Mouse (Mus musculus): ENCODE measurements around the gene Tmem50a.

Tmem50a gene

DNA sequence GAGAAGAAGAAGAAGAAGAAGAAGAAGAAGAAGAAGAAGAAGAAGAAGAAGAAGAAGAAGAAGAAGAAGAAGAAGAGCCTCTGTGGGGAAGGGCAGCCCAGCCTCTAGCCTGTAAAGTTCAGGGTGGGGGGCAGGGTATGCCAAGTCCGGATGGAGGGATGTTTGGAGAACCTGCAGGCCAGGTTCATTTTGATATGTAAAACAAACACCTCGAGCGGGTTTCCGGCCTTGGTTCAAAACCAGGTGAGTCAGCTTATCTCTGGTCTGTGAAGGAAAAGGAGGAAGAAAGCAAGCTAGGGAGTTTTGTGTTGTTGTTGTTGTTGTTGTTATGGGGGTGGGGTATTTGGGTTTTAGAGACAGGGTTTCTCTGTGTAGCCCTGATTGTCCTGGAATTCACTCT, 43.3 kb downstream of the Tmem50a start:
- no peak for DNase-seq

DNA sequence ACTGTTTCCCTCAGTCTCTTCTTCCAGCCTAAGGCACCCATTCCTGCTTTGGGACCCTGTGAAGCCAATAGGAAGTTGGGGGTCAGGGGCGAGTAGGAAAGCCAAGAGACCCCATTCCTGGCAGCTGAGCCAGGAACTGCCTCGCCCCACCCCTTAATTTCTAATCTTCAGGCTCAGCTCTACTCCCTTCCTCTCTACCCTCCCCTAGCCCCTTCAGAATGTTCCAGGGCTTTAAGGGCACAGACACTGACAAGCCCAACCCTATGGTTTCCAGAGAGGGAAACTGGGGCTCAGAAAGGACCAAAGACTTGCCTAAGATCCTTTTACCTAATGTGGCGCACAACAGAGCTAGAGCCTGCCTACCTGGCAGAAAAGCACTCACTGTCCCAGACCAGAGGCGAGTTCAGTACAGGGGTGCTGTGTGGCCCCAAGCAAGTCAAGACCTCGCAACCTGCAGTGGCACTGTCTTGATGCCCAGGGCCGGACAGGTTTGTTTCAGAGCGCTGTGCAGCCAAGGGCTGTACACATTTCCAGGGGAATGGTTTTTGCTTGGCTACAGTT, 44.9 kb downstream of the Tmem50a start:
- no peak for DNase-seq

DNA sequence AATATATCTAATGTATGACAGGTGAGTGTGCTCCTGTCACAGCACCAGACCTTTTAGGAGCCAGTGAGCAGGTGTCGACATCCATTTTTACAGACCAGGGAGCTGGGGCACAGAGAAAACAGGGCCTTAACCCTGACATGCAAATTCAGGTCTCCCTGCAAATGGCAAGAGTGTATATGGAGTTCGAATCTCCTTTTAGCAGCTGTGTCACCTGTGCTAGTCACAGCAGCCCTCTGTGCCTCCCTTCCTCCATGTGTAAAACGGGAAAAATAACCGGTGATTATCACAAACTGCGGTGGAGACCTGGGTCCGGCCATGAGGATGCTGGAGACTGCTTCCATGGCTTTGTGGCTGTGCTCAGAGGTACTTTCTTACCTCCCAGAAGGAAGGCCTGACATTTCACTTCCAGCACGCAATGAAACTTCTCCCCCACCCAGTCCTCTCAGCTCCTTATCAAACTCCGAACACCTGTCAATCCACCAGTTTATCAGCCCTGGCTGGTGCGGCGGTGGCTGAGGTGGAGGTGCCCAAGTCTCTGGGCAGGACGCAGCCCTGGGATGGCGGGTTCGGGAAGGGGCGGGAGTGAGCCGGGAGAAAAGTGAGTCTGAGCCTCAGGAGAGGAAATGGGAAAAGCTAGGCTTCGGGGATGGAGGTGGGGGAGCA, 45.6 kb downstream of the Tmem50a start:
- no peak for DNase-seq

DNA sequence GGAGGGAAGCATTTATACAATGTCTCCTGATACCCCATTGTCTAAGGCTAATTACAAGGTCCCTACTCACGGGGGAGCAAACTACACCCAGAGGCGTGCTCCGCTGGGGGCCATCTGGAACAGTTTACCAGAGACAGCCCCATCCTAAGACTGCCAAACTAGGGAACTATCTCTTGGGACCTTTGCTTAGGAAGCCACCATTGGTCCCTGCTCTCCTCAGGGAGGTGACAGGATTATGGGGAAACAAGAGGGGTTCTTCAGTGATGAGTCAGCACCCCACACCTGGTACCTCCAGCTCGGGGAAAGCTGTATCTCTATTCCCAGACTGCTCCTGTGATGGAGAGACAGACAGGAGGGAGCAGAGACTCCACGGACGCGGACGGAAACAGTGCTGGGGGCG, 46.3 kb downstream of the Tmem50a start:
- DNase-seq: no peak

DNA sequence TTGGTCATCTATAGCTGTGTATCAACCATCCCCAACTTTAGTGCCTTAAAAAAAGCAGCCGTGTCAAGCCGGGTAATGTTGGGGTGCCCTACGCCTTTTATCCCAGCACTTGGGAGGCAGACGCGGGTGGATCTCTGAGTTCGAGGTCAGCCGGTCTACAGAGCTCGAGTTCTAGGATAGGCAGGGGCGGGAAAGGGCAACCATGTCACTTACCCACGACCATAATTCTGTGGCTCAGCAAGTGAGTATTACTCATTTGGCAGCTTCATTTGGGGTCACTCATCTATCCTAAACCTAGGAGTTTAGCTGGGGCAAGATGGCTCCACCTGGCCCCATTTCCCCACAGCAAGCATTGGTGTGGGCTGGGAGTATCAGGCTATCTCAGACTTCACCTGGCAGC, 46.8 kb downstream of the Tmem50a start:
- DNase-seq: no peak

DNA sequence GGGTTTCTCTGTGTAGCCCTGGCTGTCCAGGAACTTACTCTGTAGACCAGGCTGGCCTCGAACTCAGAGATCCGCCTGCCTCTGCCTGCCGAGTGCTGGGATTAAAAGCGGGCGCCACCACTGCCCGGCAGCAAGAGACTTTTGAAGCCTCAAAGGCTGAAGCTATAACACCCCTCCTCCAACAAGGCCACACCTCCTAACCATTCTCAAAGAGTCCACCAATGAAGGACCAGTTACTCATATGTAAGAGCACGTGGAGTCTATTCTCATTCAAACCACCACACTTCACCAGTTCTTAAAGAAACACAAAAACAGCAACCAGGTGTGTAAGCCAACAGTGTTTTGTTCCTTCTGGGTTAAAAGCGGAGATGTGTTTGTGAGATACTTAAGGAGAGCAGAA, 47.2 kb downstream of the Tmem50a start:
- DNase-seq: no peak

DNA sequence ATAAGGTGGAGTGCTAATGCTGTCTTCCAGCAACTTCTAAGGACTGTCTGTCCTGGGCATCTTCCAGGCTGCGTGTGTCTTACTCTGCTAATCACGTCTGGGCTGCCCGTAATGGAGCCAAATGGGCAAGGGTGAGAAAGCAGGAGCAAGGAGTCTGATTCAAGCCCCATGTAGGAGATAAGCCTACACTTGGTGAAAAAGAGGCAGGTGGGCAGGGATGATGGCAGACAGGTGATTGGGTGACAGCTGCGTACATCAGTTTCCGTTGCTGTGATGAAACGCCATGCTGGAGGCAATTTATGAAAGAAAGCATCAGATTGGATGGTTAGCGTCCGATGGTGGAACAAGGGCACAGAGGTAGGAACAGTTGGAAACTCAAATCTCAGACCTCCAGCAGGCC, 47.6 kb downstream of the Tmem50a start:
- no peak for DNase-seq

DNA sequence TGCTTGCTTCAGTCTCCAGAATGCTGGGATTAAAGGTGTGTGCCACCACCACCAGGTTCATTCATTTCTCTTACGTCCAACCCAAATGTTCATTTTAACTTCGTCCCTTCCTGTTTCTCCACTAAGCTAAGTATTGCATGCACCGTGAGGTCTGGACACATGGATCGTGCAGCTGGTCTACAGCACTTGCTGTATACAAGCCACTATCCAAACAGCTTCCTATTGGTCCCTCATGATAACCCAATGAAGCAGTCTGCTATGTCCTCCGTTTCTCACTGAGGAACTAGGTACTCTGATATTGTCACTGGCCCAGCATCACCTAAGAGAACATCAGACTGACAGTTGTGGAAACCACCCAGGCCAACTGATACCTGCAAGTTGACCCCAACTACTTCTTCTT, 49.0 kb downstream of the Tmem50a start:
- DNase-seq: no peak

DNA sequence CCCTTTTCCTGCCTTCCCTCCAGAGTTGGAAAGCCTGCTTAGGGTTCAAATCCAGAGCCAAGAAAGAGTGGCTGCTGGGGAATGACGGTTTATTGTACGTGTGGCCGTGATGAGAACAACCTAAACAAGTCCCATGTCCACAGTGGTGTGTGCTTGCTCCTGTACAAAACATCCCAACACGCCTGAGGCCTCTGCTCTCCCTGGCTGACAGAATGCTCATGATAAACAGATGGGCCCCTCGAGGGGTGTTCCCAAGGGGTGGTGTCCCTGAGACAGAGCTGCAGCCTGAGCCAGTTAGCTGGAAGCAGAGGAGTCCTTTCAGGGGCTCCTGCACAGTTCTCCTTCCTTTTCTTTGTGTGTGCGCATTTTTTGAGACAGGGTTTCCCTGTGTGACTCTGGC, 49.5 kb downstream of the Tmem50a start:
- no peak for DNase-seq

DNA sequence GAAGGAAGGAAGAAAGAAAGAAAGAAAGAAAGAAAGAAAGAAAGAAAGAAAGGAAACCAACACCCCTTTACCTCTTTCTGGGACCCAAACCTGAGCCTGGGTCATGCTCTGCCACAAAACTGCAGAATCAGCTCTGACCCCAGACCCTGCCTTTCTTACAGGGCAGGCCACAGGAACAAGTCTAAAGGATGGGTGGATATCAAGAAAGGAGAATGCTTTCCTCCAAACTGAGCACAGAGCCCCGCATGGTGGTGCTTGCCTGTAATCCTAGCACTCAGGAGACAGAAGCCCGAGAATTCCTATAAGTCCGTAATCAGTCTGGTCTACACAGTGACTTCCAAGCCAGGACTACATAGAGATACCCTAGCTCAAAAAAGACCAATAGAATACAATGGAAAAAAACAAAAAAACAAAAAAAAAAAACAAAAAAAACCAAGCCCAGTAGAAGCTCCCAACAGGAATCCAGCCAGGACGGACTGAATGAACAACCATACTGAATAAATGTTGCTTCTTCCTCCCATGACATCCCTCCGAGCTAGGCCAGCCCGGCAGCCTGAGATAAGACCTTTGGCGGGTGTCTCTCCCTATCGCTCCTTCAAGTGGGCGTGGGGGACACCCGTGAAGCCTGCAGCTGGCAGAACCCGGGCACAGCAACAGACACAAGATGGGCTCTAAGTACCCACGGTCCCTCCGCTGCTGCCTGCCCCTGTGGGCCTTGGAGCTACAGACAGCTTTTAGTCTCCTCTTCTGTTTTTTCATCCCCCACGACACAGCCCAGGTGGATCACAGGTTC, 50.7 kb downstream of the Tmem50a start, which contains the start of gene Rhd:
TSS of gene Rhd (plus strand) at position 600 of the 793 bp plus-strand sequence.
- DNase-seq: no peak

DNA sequence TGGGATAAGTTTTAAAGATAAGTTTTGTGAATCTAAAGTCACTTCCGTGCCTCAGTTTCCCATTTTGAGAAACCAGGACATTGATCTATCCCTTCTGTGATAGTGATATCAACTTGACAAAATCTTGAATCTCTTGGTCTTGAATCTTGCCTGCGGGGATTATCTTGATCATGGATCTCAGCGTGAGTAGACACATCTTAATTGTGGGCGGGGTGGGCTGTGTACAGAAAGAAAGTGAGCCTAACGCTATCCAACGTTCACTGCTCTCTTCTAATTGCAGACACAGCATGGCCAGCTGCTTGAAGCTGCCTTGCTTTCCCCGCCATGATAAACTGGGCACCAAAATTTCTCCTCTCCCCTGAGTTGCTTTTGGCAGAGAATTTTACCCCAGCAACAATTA, 51.8 kb downstream of the Tmem50a start:
- no peak for DNase-seq

DNA sequence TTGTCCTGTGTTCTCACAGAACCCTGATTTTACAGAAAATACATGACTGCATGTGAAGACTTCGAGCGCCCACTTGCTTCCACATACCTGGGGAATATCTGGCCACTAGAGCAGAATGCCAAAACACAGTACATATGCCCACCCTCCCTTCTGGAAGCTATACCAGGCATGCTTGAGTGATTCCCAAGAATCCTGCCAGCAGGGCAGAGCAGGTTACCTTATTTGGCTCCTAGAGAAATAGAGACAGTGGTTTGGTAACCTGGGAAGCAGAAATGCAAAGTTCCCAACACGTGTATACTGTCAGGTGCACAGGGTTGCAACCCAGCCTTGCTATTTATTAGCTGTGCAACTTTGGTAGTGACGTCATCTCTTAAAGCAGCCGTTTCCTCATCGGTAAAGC, 52.9 kb downstream of the Tmem50a start:
- no peak for DNase-seq

DNA sequence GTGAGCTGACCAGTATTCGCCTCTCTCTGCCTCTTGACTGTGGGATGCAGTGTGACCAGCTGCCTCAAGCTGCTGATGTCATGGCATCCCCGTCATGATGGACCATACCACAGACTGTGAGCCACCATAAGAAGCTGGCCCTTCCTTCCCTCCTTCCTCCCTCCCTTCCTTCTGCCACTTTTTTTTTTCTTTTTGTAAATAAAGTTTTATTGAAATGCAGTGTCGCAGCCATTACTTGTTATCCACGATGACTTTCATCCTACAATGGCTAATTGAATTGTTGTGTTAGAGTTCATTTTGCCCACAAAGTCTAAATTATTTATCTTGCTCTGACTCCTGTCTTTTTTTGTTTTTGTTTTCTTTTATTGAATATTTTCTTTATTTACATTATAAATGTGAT, 56.3 kb downstream of the Tmem50a start:
- no peak for DNase-seq

DNA sequence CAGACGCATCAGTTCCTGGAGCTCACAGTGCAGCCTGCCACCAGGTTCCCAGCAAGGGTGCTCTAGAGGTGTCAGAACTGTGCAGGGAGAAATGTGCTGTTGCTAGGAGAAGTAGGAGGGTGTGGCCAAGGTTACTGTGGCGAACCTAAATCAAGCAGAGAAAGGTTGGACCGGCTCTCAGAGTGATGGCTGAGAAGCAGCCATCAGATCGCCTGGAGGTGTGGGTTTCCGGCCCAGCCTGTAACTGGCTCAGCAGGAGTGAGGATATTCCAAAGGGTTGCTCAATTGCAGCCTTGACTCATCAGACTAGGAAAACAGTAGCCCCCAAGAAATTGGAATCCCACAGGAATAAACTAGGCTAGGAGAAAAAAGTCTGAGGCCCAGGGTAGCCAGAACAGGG, 58.3 kb downstream of the Tmem50a start:
- DNase-seq: no peak

DNA sequence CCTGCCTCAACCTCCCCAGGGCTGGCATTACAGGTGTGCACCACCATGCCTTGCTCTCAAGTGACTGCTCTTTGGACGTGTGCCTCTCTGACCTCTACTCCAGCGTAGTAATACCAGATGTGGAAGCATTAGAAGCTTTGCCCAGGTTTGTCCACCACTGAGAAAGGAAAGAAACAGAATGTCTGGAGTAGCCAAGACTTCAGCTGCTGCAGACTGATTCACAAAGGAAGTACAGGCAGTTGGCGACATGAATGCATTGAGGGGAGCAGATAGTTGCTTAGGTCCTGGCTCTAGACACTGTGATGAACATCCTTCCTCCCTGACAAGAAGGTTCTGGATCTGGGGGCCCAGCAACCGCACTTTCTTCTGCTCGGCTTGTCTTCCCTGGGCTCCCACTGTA, 58.8 kb downstream of the Tmem50a start:
- DNase-seq: no peak

DNA sequence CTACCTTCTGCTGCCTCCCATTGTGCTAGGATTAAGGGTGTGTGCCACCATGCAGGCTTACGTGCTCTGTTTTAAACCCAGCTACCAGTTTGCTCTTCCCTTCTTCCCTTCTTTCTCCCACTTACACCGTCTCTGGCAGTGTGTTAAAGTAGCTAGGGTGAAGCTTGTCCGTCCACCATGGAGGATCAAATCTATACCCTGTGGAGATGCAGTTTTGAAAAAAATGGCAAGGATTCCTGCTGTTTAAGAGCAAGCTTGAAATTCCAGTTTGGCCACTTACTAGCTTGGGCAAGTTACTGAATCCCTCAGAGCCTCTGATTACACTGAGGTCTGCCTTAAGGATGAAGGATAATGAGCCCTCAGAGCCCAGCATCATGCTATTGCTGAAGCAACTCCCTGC, 59.5 kb downstream of the Tmem50a start:
- no peak for DNase-seq

DNA sequence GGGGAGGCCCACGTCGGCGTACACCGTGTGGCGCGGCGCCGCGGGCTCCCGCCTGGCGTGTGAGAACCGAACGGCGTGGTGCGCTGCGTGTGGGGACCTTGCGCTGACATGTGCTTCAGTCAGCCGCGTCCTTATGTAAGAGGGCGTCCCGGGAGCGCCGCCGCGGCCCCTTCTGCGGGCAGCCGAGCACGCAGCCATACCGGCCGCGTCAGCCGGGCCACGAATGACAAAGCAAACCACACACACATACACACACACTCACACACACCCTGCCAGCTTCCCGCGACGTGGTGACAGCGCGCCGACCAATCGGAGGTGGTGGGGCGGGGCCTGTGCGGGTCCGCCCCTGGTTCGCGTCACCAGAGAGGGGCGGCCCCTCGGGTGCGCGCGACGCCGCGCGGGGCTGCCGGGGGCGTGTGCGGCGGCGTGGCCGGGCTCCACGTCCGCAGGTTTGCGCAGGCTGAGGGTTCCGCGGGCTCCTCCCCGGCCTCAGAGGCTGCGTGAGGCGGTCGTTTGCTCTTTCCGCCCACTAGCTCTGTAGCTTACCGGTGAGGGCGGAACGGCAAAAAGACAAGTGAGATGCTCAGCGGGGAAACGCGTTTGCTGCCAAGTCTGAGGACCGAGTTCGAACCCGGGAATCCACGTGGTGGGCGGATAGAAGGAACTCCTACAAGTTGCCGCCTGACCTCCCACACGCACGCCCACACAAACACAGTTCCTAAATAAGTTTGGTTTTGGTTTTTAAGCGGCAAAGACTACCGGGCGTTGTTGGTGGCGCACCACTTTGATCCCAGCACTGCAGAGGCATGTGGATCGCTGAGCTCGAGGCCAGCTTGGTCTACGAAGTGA, 61.0 kb downstream of the Tmem50a start:
- DNase-seq: peak; percentile 96

DNA sequence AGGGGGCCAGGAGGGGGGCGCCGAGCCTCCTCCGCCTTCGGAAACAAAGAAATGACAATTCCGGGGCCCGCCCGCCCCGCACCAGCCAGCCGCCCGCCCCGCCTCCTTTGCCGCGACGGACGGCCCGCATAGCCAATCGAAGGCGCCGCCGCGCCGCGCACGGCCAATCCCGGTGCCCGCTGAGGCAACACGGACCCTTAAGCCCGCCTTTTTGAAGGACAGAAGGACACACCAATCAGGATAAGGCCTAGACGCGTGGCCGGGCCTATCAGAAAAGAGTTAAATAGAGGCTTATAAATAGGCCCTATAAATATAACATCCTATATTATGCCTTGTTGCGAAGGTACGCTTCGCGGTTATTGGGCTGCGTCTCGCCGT, 61.6 kb downstream of the Tmem50a start, which contains the start of gene Maco1:
TSS of gene Maco1 (minus strand) at position 87 of the 378 bp plus-strand sequence.
- DNase-seq: peak; percentile 100

DNA sequence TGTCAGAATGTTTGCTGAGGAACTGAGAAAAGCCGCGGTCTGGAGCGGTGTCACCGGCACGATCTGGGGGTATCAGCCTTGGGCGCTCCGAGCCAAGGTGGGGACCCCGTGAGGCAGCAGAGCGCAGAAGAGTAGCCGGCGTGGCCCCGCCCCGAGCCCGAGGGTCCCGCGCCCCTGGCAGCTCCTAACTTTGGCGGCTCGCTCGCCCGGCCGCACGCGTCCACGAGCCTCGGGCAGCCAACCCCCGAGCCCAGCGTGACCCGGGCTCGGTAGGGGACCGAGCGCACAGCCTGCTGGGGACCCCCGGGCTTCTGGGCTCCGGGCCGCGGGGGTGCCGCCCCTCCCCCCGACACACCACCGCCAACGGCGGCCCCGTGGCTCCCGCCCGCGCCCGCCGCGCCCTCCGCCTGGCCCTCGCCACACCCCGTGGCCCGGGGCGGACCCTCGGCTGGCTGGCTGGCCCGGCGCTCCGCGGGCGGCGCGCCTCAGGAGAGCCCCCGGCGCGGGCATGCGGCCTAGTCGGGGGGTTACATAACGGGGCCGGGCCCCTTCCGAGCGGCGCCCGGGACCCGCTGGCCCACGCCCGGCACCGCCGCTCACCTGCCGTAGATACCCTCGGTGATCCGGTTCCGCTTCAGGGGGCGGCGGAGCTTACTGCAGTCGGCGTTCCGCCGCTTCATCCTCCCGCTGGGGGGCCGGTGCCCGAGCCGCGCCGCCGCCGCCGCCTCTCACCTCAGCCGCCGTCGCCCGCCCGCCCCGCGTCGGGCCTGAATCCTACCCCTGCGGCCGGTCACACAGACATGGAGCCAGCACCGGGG, 62.2 kb downstream of the Tmem50a start:
- peak; percentile 42 for DNase-seq

DNA sequence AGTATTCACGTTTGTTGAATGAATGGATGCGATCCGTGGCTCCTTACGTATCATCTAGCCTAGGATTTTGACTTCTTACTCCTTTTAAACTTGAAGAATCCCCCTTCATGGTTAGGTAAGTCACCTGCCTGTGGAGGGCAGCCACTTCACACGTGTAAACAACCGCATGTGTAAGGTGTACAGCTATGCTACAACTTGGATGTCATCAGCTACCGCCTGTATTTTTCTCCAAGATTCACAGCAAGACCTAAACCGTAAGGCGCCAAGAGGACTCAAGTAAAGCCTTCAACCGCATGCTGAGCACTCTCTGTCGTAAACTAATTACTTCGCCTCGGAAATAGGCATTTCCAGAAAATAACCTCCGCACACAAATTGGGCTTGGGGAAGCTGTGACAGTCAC, 62.9 kb downstream of the Tmem50a start:
- DNase-seq: no peak

DNA sequence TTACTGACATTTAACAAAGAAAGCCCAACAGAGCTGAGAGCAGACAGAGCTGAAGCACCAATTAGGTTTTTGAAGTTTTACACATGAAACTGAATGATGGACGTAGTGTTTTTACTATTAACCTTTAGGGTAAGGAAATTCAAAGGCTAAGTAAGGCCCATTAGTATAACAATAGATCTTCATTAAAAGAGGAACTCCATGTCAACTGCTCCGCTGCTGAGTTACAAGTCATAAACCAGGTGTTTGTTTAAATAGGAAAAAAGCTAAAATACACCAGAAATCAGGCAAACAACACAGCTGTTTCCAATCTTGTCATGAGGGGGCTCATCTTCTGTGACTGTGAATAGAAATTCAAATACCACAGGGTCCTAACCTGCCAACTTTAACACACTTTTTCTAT, 63.6 kb downstream of the Tmem50a start:
- DNase-seq: no peak

DNA sequence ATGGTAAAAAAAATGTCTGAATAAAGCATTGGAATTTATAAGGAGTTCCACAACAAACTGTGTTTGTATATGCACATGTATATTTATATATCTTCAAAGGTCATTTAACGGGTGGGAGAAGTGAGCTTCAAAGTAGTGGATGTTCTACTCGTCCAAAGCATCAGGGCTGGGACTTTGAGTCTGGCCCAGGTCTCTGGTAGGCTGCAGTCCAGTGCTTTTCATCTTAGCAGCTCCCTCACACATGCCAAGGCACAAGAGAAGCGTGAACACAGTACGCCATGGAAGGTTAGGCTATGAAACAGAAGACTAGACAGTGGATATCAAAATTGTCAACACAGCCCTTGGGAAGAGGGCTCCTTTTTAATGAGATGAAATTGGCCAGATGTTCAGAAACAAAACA, 64.3 kb downstream of the Tmem50a start:
- DNase-seq: no peak

Measured in cerebellum, adult 8-10 months (tissue).